Mouse (Mus musculus) frontal cortex, postnatal 14 days (tissue): Measurements from ENCODE around the gene Add1.
A peak's percentile ranks its signal among the peaks of the same experiment; 100 is the strongest.

ENCODE experiments used
- DNase-seq, 2 experiments: peaks; one replicate each; pipeline ENCODE4 v3.0.0; 2022; ENCODE audit warnings: low spot score in 2 of 2

The Add1 gene

DNA sequence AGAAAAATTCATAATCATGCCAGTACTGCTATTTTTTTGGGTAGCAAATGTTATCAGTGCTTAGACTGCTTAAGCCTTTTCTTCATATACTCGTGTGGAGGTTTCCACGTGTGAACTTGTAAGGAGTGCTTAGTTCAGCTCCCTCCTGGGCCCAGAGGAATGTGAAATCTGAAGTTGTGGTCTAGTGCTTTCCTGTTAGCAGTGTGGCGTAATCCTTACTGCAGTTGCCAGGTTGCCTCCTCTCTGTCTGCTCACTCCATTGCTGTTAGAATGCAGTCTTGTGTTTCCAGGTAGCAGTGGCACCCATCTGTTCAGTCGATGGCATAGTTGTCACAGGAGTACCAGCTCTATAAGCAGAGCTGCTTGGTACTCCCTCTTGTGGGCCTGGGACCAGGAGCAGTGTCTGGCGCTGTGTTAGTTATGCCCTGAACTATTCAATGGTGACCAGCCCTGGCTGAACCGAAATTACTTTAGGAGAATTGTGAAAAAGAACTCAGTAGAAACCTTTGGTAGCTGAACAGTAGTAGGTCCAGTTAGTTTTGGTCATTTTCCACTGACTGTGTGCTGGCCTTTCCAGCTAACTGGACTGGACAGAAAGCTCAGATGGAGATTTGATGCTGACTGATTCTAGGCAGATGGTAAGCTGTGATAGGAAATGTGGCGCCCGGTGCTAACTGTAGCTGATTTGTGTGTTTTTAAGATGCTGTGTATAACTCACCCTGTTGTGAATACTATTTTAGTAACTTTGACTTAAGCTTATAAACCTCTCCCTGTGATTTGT lies 33.8 kb downstream of the Add1 start:
- no peak for DNase-seq

DNA sequence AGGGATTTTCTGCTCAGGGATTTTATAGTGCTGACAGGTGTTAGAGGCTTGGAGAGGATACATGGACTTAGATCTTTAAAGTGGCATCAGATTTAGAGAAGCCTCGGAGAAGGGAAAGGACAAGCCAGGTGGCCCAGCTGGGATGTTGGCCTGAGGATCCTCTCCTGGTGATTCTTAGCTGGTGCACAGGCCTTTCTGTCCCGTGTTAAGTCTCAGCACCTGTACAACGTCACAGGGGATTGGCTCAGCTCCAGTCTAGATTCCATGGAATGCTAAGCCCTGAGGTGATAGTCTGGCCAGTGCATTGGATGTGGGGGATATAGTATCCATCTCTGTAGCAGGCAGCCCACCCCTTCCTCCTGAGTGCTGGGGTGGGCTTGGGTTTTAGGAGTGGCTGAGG lies 34.8 kb downstream of the Add1 start:
- no peak for DNase-seq

DNA sequence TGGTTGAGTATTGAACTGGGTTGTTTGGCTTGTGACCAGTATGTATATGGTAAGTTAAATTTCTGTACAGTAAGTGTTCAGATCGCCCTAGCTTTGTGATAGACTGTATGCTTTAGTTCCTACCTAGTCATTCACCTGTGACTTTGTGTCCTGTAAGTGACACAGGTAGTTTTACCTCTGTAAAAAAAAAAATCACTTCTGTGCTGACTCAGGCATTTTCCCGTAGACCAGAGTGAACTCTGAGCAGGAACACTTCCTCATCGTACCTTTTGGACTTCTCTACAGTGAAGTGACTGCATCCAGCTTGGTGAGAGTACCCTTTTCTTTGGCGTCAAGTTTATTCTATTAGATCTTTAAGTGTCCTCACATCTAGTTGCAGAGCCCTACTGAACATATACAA lies 36.5 kb downstream of the Add1 start:
- no peak for DNase-seq

DNA sequence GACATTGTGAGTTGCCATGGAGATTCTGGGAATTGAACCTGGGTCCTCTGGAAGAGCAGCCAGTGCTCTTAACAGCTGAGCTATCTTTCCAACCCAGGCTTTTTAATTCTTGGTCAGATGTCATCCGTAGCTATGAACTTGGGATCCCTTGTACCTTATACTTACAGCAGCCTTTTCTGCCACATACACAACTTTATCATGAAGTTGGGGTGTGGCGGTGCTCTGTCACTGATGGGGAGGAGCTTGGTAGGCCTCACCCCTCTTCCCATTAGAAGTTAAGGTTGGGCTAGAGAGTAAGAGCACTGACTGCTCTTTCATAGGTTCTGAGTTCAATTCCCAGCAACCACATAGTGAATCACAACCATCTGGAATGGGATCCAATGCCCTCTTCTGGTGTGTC lies 59.5 kb downstream of the Add1 start:
- DNase-seq = no peak

DNA sequence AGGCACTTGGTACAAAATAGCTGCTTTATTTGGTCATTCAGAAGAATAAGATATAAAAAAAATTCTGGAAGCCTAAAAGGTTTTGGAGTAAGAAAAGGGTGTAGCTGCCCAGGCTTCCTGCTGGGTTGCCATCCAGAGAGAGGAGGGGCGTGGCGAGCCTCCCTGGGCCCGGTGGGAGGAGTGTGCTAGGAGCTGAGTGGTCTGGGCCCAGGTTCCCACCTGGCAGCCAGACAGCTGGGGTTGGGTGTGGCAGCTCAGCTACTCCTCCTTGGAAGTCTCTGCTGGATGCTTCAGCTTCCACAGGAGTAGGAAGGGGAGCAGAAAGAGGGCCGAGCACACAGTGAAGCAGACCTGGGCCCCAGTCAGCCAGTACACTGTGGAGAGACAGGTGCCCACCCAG lies 60.2 kb downstream of the Add1 start:
- no peak for DNase-seq

DNA sequence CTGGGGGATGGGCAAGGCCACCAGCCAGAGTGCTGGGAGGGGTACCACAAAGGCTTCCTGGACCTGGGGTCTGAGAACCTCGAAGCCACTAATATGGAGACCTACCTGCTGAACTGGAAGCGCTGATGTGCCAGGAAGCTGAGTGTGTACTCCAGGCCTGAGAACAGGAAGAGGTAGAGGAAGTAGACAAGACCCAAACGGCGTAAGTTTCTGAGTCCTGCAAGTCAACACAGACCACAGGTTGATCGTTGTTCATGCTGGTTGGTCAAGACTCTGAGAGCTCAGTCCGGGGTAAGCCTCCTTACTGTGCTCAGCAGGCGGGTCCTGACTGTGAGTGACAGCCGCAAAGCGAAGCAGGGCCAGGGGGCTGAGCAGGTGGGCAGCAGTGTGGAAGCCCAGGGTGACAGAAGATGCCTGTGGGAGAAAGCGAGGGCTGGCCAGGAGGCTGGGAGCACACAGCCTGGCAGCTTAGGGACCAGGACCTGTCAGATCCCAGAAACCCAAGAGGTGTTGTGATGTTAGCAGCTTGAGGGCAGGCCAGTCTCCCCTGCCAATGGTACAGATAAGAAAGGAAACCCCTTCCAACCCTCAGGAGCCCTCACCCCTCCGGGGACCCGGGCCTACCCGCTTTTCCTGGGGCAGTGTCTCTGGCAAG lies 61.4 kb downstream of the Add1 start:
- DNase-seq = no peak

DNA sequence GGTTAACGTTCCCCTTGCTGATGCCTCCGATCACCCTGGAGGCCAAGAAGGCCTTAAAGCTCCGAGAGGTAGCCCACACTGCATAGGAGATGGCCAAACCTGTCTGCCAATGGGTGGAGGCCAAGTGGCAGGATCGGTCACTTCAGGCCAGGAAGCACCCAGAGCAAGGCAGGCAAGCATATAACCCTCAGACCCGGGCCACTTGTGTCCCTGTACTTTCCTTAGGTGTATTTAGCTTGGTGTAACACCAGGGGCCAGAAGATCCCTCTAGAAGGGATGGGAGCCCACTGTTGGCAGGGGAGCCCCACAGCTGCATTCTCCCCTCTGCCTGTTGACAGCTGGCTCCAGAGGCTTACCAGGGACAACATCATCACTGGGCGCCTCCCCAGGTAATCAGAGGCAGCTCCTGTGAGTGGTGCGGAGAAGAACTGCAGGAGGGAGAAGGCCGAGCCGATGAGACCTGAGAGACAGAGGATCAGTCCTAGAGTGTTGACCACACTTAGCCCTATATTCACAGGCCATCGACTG lies 62.3 kb downstream of the Add1 start:
- no peak for DNase-seq

DNA sequence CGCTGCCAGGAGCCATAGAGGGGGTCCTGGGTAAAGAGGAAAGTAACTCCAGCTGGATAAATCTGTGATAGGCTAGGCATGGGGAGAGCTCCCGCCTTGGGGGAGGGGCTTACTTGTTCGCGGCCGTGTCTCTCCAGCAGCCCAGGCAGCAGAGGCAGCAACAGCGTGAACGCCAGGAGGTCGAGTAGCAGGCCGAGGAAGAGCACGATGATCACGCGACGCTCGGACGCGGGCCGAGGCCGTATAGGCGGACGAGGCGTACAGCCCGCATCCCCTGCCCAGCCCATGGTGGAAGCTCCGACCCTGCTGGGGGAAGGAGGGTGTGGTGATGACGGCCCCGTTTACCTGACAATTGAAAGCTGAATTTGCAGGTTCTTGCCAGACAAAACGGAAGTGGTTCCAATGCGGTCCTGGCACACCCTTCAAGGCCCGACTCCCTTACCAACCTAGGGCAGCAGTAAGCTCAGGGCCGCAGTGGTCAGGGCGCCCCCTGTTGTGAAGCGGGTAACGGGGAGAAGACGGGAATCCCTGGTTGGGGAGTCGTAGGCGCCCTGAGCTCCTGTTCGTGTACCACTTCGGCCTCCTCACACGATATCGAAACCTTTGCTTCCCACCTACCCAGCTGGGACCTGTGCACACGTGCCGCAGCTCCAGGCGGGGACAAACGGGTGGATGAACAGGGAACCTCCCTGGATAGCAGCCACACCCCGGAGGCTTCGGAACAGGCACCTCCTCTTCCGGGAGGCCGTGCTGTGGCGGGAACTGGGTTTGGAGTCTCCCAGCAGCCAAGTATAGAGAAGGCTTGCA lies 63.2 kb downstream of the Add1 start, which contains the start of gene Mfsd10:
Gene Mfsd10, minus strand, starts transcription at position 732 of the 807 bp plus-strand sequence.
- DNase-seq = peak; percentile 70 to 79

DNA sequence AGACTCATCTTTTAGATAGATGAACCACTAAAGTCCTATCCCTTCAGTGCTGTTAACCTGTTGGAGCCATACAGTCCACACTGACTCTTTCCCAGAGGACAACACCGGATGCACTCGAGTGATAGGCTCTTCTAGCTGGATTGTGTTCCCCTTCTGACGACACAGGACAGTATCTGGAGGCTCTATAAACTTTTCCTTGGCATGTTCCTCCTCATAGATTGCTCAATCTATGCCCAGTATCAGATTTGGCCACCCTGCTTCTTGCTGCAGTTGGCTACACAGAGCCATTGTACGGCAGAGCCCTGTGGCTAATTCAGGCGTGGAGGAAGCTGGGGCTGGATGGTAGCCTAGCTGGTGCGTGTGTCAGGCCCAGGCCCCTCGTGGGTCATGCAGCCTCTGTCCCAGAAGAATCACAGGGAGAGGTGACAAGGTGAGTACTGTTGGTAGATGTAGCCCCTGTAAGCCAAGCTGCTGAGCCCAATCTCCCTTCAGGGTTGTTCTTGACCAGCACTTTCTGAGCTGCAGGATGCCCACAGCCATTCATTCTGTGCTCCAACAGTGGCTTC lies 64.2 kb downstream of the Add1 start:
- no peak for DNase-seq

DNA sequence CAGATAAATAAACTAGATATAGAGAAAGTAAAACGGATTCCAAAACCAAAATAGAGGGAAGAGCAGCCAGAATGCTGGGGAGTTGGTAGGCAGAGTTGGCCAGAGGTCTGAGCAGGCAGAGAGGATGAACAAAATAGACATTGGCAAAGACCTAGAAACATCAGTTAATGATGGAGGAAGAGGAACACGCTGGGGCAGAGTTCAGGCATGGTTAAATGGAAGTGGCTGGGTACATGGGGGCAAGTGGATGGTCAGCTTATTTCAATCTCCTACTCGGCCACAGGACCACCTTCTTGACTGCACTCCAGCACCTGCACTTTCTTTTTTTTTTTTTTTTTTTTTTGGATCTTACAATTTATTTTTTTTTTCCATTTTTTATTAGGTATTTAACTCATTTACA lies 68.5 kb downstream of the Add1 start:
- DNase-seq = no peak

DNA sequence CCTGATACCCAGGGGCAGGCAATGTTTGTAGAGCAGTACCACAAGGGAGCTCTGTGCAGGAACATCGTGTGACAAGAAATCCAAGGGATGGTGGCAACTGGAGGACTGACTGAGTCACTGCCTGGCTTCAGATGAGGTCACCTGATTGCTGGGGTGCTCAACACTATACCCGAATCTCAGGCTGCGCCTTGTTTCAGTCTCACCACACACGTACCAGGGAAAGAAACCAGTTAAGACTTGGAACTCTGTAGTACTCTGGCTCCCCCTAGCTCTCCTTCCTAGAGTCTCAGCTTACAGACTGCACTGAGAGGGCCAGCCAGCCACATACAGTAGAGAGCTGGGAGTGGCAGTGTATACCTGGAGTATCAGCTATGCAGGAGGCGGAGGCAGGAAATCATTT lies 69.5 kb downstream of the Add1 start:
- no peak for DNase-seq

DNA sequence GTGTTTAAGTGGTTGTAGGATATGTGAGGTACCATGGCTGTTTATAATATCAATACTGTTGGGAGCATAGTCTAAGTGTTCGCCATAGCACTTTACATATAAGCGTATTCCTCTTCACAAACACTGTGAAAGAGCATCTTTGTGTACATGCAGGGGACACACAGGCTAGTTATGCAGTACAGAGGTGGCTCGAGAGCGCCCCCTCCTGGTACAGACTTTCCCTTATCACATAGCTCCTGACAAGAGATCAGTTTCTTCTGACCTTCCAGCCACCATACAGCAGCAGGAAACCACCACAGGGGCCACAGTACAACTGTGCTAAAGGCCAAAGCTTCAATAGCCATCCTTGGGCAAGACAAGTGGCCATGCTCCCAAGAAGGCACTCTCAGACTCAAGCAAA lies 74.1 kb downstream of the Add1 start:
- peak in 1 of 2 experiments; percentile 44 for DNase-seq

DNA sequence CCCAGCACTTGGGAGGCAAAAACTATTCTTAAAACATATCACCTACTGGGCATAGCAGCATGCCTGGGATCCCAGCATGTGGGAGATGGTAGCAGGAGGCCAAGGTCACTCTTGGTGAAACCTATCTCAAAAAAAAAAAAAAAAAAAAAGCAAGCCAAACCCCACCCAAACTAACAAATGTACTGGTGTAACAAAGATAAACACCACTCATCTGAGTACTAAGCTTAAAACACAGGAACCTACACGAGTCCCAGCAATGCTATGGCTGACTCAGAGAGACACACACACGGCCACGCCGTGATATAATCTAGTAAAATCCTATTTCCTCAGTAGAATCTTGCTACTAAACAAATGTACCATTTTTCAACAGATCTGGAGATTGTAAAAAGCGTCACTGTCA lies 79.5 kb downstream of the Add1 start:
- no peak for DNase-seq

DNA sequence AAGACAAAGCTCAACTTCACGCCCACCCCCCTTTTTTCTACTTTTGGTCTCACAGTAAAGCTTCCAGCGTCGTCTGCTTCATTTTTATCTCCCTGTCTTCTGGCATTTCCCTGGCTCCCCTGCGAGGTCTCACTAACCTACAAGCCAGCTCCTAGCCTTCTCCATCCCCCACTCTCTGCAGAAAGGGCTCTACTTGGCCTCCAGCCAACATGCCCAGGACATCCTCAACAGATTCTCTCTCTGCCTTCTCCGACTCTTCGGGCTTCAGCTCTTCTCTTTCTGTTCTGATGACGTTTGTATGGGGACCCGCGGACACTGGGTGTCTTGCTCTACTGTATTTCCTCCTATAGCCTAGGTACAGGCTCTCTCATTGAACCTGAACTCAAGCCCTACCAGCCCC lies 81.4 kb downstream of the Add1 start:
- DNase-seq = no peak

DNA sequence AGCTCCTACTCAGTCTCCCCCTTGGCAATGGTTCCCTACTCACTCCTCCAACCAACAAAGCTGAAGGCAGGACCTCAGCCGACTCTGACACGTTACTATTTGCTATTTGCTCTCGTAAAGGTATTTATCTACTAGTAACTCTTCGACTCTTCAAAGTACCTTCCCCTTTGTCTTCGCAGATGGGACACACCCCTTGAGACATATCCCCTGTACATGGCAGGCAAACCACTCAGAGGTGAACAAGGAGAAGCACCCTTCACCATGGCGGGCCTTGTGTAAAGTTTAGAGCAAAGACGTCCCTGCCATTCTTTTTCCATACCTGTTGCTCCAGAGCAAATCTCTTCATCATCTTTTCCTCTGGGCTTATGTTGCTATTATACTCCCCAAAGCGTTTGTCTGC lies 84.1 kb downstream of the Add1 start:
- no peak for DNase-seq

DNA sequence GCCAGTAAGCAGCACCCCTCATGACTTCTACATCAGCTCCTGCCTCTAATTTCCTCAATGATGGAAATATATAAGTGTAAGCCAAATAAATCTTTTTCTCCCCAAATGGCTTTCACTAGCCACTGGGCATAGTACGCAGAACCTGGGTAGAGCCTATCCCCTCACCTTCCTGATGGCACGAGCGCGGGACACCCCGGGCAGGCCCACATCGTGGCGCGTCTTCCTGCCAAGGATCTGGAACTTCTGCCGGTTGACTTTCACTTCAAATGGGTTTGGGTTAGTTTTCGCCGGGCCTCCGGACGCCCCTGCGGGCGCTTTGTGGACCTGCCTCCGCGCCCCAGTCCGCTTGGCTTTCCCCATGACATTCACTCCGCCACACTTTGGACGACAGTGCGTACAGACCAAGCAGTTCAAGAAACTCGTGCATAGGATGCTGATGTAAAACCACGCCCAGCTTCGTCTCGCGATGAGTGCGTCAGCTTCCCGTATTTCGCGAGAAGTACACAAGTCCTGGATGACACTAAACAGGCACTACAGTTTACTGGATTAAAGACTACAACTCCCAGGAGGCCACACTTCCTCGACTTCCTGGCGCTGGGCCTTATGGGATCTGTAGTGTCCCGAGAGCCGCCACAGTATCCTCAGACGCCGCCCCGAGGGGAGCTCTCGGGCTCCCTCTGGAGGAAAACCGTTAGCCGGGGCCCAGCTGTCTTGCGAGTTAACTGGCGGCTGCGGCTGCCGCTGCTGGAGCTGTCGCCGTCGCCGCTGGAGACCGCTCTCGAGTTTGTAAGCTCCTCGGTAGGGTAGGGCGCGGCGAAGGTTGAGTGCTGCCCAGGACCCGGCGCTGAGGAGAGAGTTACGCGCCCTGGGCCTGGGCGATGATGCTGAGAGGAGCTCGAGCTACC lies 86.5 kb downstream of the Add1 start, which contains the start of the genes Nop14 and Grk4:
Gene Nop14, minus strand, starts transcription at position 463 of the 905 bp plus-strand sequence.
Gene Grk4, plus strand, starts transcription at position 694 of the 905 bp plus-strand sequence.
- DNase-seq = peak; percentile 98 to 100

DNA sequence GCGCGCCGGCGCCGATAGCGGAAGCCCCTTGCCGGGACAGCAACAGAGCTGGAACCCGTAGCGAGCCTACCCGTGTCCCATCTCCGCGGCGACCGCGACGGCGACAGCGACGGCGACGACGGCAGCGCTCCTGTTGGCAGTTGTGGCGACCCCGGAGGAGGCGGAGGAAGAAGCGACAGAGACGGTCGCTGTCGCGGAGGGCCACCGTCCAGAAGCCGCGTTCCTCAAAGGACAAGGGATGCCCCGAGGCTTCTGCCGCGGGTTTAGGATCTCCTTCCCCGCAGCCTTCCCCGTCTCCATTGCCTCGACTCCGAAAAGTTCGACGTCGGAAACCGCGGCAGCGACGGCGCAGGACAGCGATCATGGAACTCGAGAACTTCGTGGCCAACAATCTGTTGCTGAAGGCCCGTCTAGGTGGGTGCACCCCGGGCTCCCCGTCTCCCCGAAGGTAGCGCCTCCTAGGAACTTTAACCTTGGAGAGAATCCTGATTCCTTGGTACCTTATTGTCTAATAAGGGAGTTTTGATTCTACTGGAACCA lies 87.2 kb downstream of the Add1 start:
- DNase-seq = no peak

DNA sequence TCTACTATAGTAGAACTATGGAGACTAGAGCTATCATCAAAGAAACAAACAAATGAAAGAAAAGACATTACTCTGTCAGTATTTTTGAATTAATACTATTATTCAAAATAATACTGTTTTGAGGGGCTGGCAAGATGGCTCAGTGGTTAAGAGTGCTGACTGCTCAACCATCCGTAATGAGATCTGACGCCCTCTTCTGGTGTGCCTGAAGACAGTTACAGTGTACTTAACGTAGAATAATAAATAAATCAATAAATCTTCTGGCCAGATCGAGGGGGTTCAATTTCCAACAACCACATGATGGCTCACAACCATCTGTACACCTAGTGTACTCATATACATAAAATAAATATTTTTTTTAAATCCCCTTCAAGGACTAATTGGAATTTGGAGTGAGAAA lies 88.4 kb downstream of the Add1 start:
- DNase-seq = no peak

DNA sequence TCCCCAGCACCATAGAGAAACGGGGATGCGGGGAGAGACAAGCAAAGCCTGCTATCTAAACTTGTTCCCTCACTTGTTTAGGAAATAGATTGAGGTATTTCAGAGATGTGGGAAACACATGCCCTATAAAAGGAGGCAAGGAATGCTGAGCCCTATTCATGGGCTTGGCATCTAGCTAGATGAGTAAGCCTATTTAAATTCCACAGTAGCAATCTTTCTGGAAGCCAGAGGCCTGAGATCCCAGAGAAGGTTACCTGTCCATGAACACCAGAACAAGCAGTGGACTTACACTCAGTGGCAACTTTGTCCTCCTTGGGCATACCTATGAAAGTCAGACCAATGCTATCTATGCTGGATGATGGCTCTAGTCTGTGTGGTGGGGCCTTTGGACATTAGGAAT lies 89.8 kb downstream of the Add1 start:
- no peak for DNase-seq

DNA sequence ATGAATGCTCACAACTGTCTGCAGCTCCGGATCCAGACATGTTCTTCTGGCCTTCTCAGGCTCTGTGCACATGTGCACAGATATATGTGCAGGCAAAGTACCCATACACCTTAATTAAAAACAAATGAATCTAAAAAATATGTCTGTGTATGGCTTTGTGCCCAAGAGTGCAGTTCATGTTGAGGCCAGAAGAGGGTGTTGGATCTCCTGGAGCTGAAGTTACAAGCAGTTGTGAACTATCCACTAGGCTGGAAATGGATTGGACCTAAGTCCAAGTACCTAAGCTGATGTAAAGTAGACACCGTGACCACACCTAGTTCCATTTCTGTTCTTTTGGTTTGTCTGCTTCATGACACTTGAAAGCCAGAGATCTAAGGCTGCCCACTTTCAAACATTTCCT lies 96.0 kb downstream of the Add1 start:
- no peak for DNase-seq

DNA sequence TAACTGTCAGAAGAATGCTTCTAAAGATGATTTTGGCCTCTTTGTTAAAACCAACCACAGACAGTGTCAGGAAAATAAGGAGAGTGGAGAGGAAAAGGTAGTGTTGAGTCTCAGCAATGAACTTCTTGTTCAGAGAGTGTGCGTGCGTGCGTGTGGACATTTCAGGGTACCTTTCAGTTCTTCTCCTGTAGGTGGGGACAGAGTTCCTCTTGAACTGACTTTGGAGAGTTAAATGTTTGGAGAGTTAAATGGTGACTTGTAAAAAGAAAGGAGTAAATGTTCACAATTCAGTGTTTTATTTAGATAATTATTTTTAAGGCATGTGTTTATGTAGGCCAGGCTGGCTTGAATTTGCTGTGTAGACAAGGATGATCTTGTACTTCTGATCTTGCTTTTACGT lies 96.8 kb downstream of the Add1 start:
- no peak for DNase-seq
